Mouse (Mus musculus) midbrain, embryonic 15.5 days (tissue): ENCODE measurements around the gene Elf4. TPM values are rescaled to one million over a fixed set of nuclear protein-coding genes. Genes with fewer than 3 reads are reported as not detected.

Source experiments
- ATAC-seq: fragments of 200-750 bp; cut with Nextera tagmentation; replicated peaks from 2 replicates; pipeline ENCODE4 v1.8.0; 2017; ENCODE audit warnings: moderate TSS enrichment
- H3K27ac ChIP-seq: fragments of 300-500 bp; sonication (generic); 2 replicates; pipeline ENCODE4 v1.5.1; 2015; ENCODE audit warnings: mild to moderate bottlenecking, inconsistent platforms
- H3K27me3 ChIP-seq: fragments of 300-500 bp; sonication (generic); replicated peaks from 2 replicates; pipeline ENCODE4 v1.6.1; 2015; ENCODE audit warnings: inconsistent platforms
- H3K36me3 ChIP-seq: fragments of 300-500 bp; sonication (generic); replicated peaks from 2 replicates; pipeline ENCODE4 v1.6.1; 2015; ENCODE audit warnings: inconsistent platforms
- H3K4me1 ChIP-seq: fragments of 300-500 bp; sonication (generic); 2 replicates; pipeline ENCODE4 v1.6.1; 2015; ENCODE audit warnings: inconsistent platforms
- H3K4me2 ChIP-seq: fragments of 300-500 bp; sonication (generic); 2 replicates; pipeline ENCODE4 v1.6.1; 2015; ENCODE audit warnings: inconsistent platforms, mild to moderate bottlenecking, moderate library complexity
- H3K4me3 ChIP-seq: fragments of 300-500 bp; sonication (generic); 2 replicates; pipeline ENCODE4 v1.5.1; 2015; ENCODE audit warnings: mild to moderate bottlenecking, inconsistent platforms
- H3K9ac ChIP-seq: fragments of 300-500 bp; sonication (generic); 2 replicates; pipeline ENCODE4 v1.6.1; 2015; ENCODE audit warnings: mild to moderate bottlenecking, inconsistent platforms
- H3K9me3 ChIP-seq: fragments of 300-500 bp; sonication (generic); 2 replicates; pipeline ENCODE4 v1.6.1; 2016; ENCODE audit warnings: inconsistent platforms
- WGBS: fragments of 180-500 bp; shearing (Covaris S2); methylation state at CpG from one replicate; pipeline ENCODE4 v1.1.7; 2015; ENCODE audit warnings: mixed read lengths; 5-methylcytosine and 5-hydroxymethylcytosine counted together
- polyA plus RNA-seq: library from polyadenylated mRNA; unstranded; fragments of >200 nt; fragmentation: Nextera tagmentation; extraction: Ambion mirVana; gene quantifications from 2 replicates; pipeline ENCODE4 v1.2.1, GENCODE M21; 2015

Gene Elf4
- polyA plus RNA-seq, 1 experiment from 2014 or later: 0.50 TPM

DNA sequence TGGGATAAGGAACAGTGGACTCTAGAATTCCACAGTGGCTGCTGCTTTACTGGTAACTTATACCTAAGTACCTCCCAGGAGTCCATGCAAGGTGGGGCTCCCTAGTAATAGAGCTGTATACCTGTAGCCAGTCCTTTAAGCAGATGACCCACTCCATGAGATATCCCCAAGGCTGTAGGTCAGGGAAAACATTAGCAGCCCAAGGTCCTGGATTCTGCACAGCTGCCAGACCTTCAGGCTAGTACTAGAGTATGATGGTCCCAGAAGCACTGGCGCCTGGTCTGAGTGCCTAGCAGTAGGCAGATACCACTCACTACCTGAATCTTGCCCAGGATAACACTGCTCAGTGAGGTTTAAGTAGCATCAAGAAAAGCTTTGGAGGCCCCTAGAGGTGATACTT is 28.7 kb downstream of the Elf4 start:
- Histone ChIP-seq H3K4me3 (no peak overlapping the region), H3K36me3 (no peaks in the 10 kb centered on the region), H3K9me3 (no peaks in the 10 kb centered on the region), H3K4me2 (no peak overlapping the region), H3K27me3 (no peaks in the 10 kb centered on the region), H3K4me1 (no peaks in the 10 kb centered on the region), H3K9ac (no peak overlapping the region), H3K27ac (no peak overlapping the region)
- 96% methylated on average over 1 of the region's 1 CpGs for whole genome bisulfite sequencing
- ATAC-seq: no peak

DNA sequence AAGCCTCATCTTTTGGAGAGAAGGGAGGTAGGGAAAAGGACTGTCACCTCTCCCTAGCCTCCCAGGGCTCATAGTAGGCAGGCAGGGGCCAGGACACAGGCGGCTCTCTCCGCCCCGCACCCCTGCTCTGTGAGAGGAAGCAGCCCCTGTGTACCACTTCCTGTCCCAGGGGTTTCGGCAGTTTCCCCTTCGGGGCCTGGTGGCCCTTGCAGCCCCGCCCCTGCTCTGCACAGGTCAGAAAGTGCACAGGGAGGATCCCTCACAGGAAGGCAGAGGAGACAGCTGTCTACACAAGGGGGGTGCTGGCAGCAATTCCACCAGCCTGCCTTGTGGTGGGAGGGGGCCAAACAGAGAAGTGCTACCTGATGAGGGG is 29.4 kb downstream of the Elf4 start:
- no peaks in the 10 kb centered on the region for H3K4me1 ChIP-seq
- no peak overlapping the region for H3K27ac ChIP-seq
- H3K36me3 ChIP-seq: no peaks in the 10 kb centered on the region
- no peak overlapping the region for H3K4me3 ChIP-seq
- WGBS: 54% methylated on average over 6 of the region's 6 CpGs
- no peak overlapping the region for H3K4me2 ChIP-seq
- H3K9ac ChIP-seq: no peak overlapping the region
- H3K27me3 ChIP-seq: no peaks in the 10 kb centered on the region
- no peak for ATAC-seq
- no peaks in the 10 kb centered on the region for H3K9me3 ChIP-seq

DNA sequence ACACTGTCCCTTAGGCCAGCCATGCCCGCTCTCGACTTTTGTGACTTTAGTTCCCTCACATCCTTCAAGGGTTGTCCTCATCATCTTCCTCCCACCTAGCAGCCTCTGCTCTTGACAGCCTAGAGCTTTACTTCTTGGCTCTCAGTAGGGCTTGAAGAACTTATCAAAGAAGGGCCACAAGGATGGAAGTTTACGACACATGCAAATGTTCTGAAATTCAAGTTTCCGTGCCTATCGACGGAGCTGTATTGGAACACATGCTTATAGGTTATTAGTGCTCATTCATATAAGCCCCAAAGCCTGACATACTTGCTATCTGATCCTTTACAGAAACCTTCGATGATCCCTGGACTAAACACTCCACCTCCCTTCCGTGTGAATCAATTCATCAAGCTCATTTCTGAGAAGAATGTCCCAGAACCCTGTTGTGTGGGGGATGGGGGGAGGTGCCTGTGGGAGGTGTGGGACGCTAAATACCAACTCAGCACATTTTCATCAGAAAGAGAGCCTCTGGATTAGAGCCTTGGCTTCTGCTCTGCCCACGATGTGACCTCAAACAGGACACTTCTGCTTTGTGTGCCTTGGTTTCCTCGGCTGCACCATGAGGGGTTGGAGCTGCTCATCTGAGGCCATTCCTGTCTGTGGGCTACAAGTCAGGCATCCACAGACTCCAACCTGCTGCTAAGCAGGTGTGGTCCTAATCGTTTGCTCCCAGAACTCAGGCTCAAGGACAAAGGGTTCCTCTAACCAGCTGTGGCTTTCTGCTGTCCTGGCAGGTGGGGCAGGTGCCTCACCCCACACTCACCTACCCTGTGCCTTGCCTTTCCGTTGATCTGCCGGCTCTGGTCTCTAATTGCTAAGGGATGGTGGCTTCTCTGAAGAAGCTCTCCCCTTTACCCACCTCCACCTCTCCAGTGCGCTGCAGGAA is 30.1 kb downstream of the Elf4 start:
- ATAC-seq: no peak
- 74% methylated on average over 15 of the region's 15 CpGs for WGBS
- Histone ChIP-seq H3K27ac (no peak overlapping the region), H3K9me3 (no peaks in the 10 kb centered on the region), H3K27me3 (no peaks in the 10 kb centered on the region), H3K9ac (no peak overlapping the region), H3K4me1 (no peaks in the 10 kb centered on the region), H3K4me2 (no peak overlapping the region), H3K36me3 (no peaks in the 10 kb centered on the region), H3K4me3 (no peak overlapping the region)

DNA sequence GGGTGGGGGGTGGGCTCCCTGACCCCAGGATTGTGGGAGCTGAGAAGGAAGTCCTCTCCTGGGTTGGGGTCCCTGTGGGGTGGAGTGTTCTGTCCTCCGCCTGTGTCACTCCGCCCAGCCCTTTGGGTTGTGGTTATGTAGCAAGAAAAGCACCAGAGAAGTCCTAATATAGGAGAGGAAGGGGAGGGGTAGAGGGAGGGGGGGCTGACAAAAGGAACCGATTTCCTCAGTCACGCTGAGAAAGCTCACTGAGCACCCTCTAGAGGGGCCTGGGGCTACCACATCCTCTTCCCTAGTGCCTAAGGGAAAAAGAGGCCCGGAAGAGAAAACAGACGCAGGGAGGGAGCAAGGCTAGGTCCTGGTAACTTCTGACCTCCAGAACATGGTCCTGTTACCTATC is 33.4 kb downstream of the Elf4 start:
- no peaks in the 10 kb centered on the region for H3K4me1 ChIP-seq
- no peak overlapping the region for H3K9ac ChIP-seq
- no peak overlapping the region for H3K4me3 ChIP-seq
- H3K4me2 ChIP-seq: no peak overlapping the region
- no peaks in the 10 kb centered on the region for H3K27me3 ChIP-seq
- H3K9me3 ChIP-seq: no peaks in the 10 kb centered on the region
- no peak overlapping the region for H3K27ac ChIP-seq
- WGBS: 43% methylated on average over 6 of the region's 6 CpGs
- ATAC-seq: no peak
- no peaks in the 10 kb centered on the region for H3K36me3 ChIP-seq

DNA sequence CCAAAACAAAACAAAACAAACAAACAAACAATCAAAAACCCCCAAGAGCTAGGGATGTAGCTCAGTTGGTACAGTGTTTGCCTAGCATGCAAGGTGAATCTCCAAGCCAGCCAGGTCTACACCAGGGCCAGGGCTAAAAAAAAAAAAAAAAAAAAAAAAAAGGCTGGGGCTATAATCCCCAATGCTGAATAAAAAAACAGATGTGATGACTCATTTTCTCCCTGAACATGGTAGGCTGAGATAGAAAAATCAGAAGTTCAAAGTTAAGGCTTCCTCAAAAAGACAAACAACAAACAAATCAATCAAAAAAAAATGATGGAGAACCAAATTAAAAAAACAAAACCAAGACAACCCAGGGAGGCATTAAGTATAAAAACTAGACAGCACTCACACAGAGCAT is 33.8 kb downstream of the Elf4 start:
- no peak for ATAC-seq
- Histone ChIP-seq H3K4me3 (no peak overlapping the region), H3K9me3 (no peaks in the 10 kb centered on the region), H3K27ac (no peak overlapping the region), H3K9ac (no peak overlapping the region), H3K36me3 (no peaks in the 10 kb centered on the region), H3K27me3 (no peaks in the 10 kb centered on the region), H3K4me1 (no peaks in the 10 kb centered on the region), H3K4me2 (no peak overlapping the region)

DNA sequence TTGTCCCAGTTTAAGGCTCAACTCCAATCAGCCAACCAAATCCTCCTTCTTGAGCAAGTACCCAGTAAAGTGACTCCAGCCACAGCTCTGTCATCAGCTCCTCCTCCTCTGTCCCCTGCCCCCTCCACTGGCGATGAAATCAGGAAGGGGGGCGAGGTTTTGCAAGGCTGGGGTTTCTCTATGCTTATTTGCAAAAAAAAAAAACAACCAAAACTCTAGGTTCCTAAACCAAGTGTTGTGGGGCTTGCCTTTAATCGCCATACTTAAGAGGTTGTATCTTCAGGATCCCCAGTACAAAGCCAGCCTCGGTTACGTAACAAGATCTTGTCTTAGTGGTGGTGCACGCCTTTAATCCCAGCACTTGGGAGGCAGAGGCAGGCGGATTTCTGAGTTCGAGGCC is 34.3 kb downstream of the Elf4 start:
- 87% methylated on average over 8 of the region's 8 CpGs for WGBS

DNA sequence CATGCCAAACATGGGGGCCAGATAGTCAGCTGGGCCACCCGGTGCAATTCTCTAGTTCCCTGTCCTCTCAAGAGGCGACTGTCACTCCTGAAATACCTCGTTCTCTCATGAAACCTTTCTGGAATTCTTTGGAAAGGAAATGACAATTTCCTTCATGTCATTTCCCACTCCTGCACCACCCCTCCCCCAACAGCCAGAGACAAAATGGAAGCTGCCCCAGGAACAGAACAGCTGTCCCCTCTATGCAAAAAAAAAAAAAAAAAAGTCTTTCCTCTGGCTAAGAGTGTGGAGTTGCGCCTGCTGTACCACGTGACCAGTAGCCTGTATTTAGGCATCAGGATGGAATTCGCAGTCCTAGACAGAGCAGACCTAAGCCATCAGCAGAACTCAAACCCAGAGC is 34.7 kb downstream of the Elf4 start:
- Histone ChIP-seq H3K36me3 (no peaks in the 10 kb centered on the region), H3K27ac (no peak overlapping the region), H3K4me1 (no peaks in the 10 kb centered on the region), H3K9me3 (no peaks in the 10 kb centered on the region), H3K4me3 (no peak overlapping the region), H3K9ac (no peak overlapping the region), H3K4me2 (no peak overlapping the region), H3K27me3 (no peaks in the 10 kb centered on the region)
- no peak for ATAC-seq
- WGBS: 94% methylated on average over 6 of the region's 6 CpGs

More for the DNA sequence above, 34.3 kb downstream of the Elf4 start:
- Histone ChIP-seq H3K36me3 (no peaks in the 10 kb centered on the region), H3K4me3 (no peak overlapping the region), H3K9me3 (no peaks in the 10 kb centered on the region), H3K27me3 (no peaks in the 10 kb centered on the region), H3K4me1 (no peaks in the 10 kb centered on the region), H3K27ac (no peak overlapping the region), H3K9ac (no peak overlapping the region), H3K4me2 (no peak overlapping the region)
- ATAC-seq: no peak

DNA sequence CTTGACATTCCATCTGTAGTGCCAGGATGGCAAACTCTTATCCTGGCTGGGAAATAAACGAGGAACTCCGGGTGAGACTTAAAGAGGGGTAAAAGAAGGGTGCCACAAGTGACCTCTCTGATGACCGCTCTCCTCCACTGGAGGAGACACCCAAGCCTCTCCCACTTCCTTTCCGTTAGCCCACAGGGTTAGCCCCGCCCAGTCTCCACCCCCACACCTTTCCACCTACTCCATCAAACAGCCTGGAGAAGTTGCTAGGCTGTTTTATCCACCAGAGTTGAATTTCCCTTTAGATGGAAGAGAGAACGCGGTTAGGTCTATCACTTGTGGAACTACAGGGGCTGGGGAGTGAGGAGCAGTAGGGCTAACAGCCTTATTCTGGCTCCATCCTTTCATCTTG is 37.7 kb downstream of the Elf4 start:
- Histone ChIP-seq H3K9me3 (no peaks in the 10 kb centered on the region), H3K4me2 (no peak overlapping the region), H3K27me3 (no peaks in the 10 kb centered on the region), H3K36me3 (no peaks in the 10 kb centered on the region), H3K27ac (no peak overlapping the region), H3K4me3 (no peak overlapping the region), H3K9ac (no peak overlapping the region), H3K4me1 (no peaks in the 10 kb centered on the region)
- ATAC-seq: no peak
- 76% methylated on average over 7 of the region's 7 CpGs for WGBS

DNA sequence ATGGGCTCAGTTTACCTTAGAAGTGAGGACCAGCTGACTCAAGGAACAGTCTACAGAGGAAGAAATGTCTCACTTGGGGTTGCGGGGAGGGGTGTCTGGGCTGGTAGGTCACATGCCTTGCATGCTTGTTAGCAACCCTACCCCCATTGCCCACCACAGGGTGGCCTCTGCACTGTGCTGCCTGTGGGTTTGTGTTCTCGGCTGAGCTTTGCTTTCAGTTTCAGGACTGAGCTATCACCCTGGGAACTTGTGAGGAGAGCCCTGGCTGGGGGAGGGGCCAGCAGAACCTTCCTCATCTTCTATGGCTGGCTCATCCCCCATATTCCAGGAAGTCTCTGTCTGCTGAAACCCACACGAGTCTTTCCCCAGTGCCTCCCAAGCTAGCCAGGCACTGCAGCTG is 38.3 kb downstream of the Elf4 start:
- no peaks in the 10 kb centered on the region for H3K27me3 ChIP-seq
- ATAC-seq: no peak
- H3K27ac ChIP-seq: no peak overlapping the region
- no peaks in the 10 kb centered on the region for H3K36me3 ChIP-seq
- no peak overlapping the region for H3K9ac ChIP-seq
- no peak overlapping the region for H3K4me2 ChIP-seq
- no peaks in the 10 kb centered on the region for H3K4me1 ChIP-seq
- WGBS: 47% methylated on average over 3 of the region's 3 CpGs
- no peaks in the 10 kb centered on the region for H3K9me3 ChIP-seq
- no peak overlapping the region for H3K4me3 ChIP-seq

DNA sequence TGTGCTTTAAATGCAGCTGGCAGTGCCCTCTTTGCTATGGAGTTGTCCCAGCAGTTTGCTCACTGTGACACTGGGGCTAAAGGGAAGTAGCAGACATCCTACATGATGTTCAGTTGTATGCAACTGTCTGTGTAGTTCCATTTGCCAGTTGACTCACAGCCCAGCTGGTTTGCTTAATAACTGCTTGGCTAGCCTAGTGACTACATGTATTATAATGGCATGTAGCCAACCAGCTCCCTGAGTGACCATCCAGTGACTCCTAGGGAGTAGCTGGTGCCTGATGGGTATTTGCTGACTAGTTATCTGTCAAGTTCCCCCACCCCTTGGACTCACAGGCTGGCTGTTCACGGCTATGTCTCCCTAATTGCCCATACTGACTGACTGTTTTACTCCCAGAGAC is 39.3 kb downstream of the Elf4 start:
- no peak overlapping the region for H3K4me3 ChIP-seq
- H3K9ac ChIP-seq: no peak overlapping the region
- H3K9me3 ChIP-seq: no peaks in the 10 kb centered on the region
- H3K4me2 ChIP-seq: no peak overlapping the region
- 59% methylated on average over 1 of the region's 1 CpGs for WGBS
- no peak overlapping the region for H3K27ac ChIP-seq
- no peak for ATAC-seq
- no peaks in the 10 kb centered on the region for H3K27me3 ChIP-seq
- H3K36me3 ChIP-seq: no peaks in the 10 kb centered on the region
- no peaks in the 10 kb centered on the region for H3K4me1 ChIP-seq

DNA sequence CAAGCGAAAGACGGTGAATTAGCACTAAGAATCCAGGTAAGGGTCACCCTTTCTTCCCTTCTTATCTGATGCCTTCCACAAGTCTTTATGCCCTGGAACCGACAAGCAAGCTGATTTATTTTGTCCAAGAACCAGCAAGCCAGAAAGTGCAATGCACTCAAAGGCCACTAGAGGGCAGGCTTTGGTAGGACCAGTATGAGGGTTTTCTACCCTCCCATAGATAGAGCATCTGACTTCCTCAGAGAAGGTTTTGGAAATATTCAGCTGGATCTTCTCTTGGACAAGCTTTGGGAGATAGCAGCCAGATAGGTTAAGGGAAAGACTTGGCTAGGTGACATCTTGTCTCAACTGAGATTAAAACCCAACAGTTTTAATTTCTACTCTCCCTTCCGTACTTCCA is 39.9 kb downstream of the Elf4 start:
- H3K4me3 ChIP-seq: no peak overlapping the region
- no peak for ATAC-seq
- H3K27ac ChIP-seq: no peak overlapping the region
- H3K9me3 ChIP-seq: no peaks in the 10 kb centered on the region
- no peak overlapping the region for H3K9ac ChIP-seq
- no peaks in the 10 kb centered on the region for H3K27me3 ChIP-seq
- 37% methylated on average over 4 of the region's 4 CpGs for WGBS
- H3K36me3 ChIP-seq: no peaks in the 10 kb centered on the region
- H3K4me2 ChIP-seq: no peak overlapping the region
- no peaks in the 10 kb centered on the region for H3K4me1 ChIP-seq

DNA sequence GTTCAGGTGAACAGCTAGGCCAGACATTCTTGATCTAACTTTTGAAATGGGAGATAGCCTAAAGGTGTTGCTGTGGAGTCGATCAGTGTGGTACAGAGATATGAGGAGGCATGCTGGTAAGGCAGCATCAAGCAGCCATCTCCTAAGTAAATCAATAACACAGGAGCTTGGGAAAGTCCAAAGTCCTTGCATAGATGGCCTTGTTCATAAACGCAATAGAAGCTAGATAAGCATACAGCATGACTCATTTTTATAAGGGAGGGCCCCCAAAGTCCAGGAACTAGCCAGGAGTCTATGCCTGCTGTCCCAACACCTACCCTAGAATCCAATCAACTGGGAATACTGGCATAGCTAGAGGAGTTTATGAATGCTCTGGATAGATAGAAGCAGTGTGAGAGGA is 44.5 kb downstream of the Elf4 start:
- H3K9ac ChIP-seq: no peak overlapping the region
- H3K4me2 ChIP-seq: no peak overlapping the region
- no peak for ATAC-seq
- WGBS: 84% methylated on average over 2 of the region's 2 CpGs
- H3K36me3 ChIP-seq: no peaks in the 10 kb centered on the region
- no peaks in the 10 kb centered on the region for H3K4me1 ChIP-seq
- no peak overlapping the region for H3K27ac ChIP-seq
- H3K27me3 ChIP-seq: no peaks in the 10 kb centered on the region
- H3K9me3 ChIP-seq: no peaks in the 10 kb centered on the region
- H3K4me3 ChIP-seq: no peak overlapping the region

DNA sequence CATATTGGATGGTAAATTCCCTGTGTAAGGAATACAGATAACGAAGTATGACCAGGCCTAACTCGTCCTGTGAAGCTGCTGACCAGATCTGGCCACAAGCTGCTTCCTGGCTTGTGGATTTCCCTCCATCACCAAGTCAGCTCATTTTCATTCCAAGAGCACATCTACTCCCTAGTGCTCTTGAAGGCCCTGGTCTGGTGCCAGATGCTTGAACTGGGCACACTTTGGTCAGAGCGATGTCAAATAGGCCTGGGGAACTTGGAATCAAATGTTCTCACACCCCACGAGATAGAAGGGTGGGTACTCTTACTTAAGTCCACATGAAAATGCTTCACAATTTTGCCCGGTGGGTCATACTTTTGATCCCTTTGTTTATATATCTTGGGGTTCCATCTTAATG is 48.6 kb downstream of the Elf4 start:
- no peak overlapping the region for H3K4me2 ChIP-seq
- WGBS: 81% methylated on average over 5 of the region's 5 CpGs
- H3K9me3 ChIP-seq: no peaks in the 10 kb centered on the region
- no peaks in the 10 kb centered on the region for H3K4me1 ChIP-seq
- no peak for ATAC-seq
- H3K4me3 ChIP-seq: no peak overlapping the region
- H3K27ac ChIP-seq: no peak overlapping the region
- no peak overlapping the region for H3K9ac ChIP-seq
- H3K27me3 ChIP-seq: no peaks in the 10 kb centered on the region
- no peaks in the 10 kb centered on the region for H3K36me3 ChIP-seq
